Mouse (Mus musculus): Measurements from ENCODE around the gene Cavin3. TPM values are rescaled to one million over a fixed set of nuclear protein-coding genes. Genes with fewer than 3 reads are reported as not detected.
A peak's percentile ranks its signal among the peaks of the same experiment; 100 is the strongest.

Cavin3 gene
- polyA plus RNA-seq, 1 experiment = 95.1 TPM

DNA sequence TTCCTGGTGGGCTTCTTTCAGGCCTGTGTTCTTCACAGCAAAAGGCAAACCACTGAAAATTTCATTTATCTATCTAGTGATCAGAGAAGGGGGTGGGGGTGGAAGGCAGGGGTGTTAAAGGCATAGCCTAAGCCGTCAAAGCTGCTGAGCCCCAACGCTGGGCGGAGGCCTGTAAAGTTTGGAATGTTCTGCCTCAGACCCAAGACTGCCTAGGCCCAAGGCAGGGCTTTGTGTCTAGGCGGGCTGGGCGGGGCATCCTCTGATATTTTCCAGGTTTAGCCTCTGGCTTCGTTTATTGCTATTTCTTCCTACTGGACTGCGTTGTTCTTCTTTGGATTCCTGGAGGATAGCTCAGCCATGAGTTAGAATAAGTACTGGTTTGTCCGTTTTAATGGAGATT, 326 bp upstream of the Cavin3 start:
- TF ChIP-seq POLR2A (IDR thresholded peaks at IDR 0.05; ENCODE audit: low read depth, low read length) = no peak
- no peak for TF ChIP-seq CTCF (IDR thresholded peaks at IDR 0.05; ENCODE audit: borderline replicate concordance, insufficient read depth, low read length)
- H3K27ac ChIP-seq (ENCODE audit: insufficient read depth, low read length) = peak overlapping the region; percentile 99
- H3K4me1 ChIP-seq (ENCODE audit: control insufficient read depth, insufficient read depth, low read length) = 0 out of 2 replicates have a peak, but pooled peaks cover 11% of the 10 kb centered on the region
- H3K4me3 ChIP-seq (ENCODE audit: insufficient read depth, low read length) = no peak overlapping the region

DNA sequence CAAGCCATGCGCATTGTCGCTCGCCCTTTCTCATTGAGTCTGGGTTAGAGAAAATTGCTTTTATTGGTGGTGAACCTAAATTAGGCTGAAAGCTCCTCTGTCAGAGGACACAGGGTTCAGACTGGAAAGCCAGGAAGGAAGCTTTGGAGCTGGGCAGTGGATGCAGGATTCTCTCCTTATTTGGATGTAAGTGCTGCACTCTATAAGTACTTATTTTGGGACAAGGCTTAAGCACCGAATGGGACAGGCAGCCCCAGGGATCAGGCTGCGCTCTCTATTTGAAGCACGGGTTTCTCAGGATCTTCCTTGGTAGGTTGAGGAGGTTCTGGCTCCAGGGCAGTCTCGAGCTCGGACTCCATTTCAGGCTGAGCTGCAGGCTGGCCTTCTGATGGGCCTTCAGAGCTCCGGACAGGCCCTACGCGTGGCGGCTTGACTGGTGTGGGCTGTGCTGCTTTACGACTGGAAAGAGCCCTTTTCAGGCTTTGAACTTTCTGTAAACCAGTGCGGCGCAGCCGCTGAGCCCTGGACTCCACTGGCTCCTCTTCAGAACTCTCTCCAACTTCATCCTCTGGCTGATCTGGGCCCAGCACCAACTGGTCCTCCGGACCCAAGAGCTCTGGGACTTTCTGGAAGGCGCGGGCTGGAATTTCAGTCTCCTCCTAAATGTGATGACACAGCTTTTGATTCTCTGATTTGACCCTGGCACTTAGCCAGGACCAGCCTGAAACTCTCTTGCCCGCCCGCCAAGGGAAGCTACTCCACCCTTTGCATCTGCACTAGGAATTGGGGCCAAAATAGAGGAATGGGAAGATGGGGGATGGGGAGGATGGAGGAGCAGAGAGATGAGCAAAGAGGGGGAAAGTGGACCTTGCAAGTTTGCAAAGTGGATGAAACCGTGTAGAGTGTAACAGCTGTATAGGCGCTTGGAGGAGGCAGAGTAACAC, 1.3 kb downstream of the Cavin3 start:
- peak overlapping the region; percentile 99 for H3K27ac ChIP-seq (ENCODE audit: insufficient read depth, low read length)
- 0 out of 2 replicates have a peak, but pooled peaks cover 8% of the 10 kb centered on the region for H3K4me1 ChIP-seq (ENCODE audit: control insufficient read depth, insufficient read depth, low read length)
- TF ChIP-seq CTCF (IDR thresholded peaks at IDR 0.05; ENCODE audit: borderline replicate concordance, insufficient read depth, low read length) (no peak), POLR2A (IDR thresholded peaks at IDR 0.05; ENCODE audit: low read depth, low read length) (peak; percentile 7; the same call in 1 of the 2 replicates)
- H3K4me3 ChIP-seq (ENCODE audit: insufficient read depth, low read length) = peak overlapping the region; percentile 45

DNA sequence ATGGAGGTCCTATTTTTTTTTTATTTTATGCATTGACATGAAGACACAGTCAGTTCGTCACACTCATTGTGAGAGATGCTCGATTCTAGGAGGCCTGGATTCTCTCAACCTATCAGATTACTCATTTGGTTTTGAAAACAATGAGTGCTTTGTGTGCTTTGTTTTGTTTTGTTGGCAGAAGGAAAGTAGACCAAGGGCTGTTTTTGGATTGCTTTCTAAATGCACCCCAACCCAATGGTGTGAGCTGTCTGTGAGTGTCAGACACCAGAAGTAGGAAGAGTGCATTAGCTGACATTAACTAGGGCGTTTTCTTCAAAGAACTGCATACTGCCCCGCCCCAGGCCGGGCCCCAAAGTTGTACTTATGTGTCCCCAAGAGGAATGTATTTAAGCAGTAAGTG, 2.0 kb downstream of the Cavin3 start:
- 0 out of 2 replicates have a peak overlapping the region, but pooled peaks have one; percentile 45 for H3K4me3 ChIP-seq (ENCODE audit: insufficient read depth, low read length)
- peak overlapping the region; percentile 99 for H3K27ac ChIP-seq (ENCODE audit: insufficient read depth, low read length)
- peaks cover 9% of the 10 kb centered on the region; the same call in 1 of the 2 replicates for H3K4me1 ChIP-seq (ENCODE audit: control insufficient read depth, insufficient read depth, low read length)
- TF ChIP-seq POLR2A (IDR thresholded peaks at IDR 0.05; ENCODE audit: low read depth, low read length) (no peak), CTCF (IDR thresholded peaks at IDR 0.05; ENCODE audit: borderline replicate concordance, insufficient read depth, low read length) (no peak)

DNA sequence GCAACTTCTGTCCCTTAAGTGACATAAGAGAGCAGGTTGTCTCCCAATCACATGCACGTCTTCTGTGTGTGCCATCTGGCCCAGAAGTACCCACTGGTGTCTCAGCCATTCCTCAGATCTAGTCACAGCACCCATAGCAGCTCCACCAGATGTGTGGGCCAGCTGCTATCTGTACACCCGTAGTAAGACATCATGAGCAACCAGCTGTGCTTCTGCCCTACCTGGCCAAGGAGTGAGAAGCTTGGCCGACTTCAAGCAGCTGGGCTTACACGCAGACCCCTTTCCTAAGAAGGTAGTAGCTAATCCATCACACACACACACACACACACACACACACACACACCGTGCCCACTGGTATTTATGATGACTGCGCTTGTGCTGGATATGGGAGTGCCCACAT, 2.9 kb downstream of the Cavin3 start:
- no peak overlapping the region for H3K4me3 ChIP-seq (ENCODE audit: insufficient read depth, low read length)
- H3K27ac ChIP-seq (ENCODE audit: insufficient read depth, low read length) = no peak overlapping the region
- TF ChIP-seq POLR2A (IDR thresholded peaks at IDR 0.05; ENCODE audit: low read depth, low read length) (peak; percentile 53; the same call in 1 of the 2 replicates), CTCF (IDR thresholded peaks at IDR 0.05; ENCODE audit: borderline replicate concordance, insufficient read depth, low read length) (no peak)
- H3K4me1 ChIP-seq (ENCODE audit: control insufficient read depth, insufficient read depth, low read length) = peaks cover 16% of the 10 kb centered on the region; the same call in 1 of the 2 replicates

DNA sequence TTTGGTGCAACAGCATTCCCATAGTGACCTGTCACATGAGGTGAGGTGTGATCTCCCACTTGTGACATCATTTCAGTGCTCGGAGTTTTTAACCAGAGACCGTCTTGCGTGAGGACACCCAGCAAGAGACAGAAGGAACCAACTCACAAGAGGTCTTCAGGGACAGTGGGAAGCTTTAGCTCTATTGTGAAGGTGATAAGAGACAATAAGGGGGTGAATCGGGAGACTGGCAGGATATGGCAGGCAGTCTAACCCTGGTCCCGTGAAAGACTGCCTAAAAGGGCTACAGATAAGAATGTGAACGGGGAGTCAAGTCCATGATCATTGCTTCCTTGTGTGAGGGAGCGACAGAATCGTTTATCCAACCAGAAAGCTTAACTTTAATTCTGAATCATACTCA, 3.8 kb downstream of the Cavin3 start:
- Histone ChIP-seq H3K27ac (ENCODE audit: insufficient read depth, low read length) (no peak overlapping the region), H3K4me1 (ENCODE audit: control insufficient read depth, insufficient read depth, low read length) (peaks cover 17% of the 10 kb centered on the region), H3K4me3 (ENCODE audit: insufficient read depth, low read length) (no peak overlapping the region)
- TF ChIP-seq CTCF (IDR thresholded peaks at IDR 0.05; ENCODE audit: borderline replicate concordance, insufficient read depth, low read length) (no peak), POLR2A (IDR thresholded peaks at IDR 0.05; ENCODE audit: low read depth, low read length) (no peak)

DNA sequence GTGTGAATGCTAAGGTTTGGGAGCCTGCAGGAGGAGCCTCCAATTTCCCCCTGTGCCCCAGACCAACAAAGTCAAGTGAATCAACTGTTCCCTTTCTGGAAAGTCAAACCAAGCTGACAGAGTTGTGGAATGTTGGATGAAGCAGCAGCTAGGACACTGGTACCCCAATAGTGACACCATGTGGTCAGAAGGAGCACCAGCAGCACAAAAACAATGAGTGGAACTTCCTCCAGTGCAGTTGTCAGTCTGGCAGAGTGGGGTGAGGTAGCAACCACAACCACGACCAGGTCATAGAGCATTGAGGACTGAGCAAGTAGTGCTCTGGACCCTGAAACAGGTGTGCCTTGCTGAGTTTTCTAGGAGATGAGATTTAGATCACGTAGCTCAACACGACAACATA, 4.3 kb downstream of the Cavin3 start:
- Histone ChIP-seq H3K4me1 (ENCODE audit: control insufficient read depth, insufficient read depth, low read length) (peaks cover 14% of the 10 kb centered on the region), H3K27ac (ENCODE audit: insufficient read depth, low read length) (no peak overlapping the region), H3K4me3 (ENCODE audit: insufficient read depth, low read length) (no peak overlapping the region)
- TF ChIP-seq POLR2A (IDR thresholded peaks at IDR 0.05; ENCODE audit: low read depth, low read length) (no peak), CTCF (IDR thresholded peaks at IDR 0.05; ENCODE audit: borderline replicate concordance, insufficient read depth, low read length) (peak; percentile 82)

DNA sequence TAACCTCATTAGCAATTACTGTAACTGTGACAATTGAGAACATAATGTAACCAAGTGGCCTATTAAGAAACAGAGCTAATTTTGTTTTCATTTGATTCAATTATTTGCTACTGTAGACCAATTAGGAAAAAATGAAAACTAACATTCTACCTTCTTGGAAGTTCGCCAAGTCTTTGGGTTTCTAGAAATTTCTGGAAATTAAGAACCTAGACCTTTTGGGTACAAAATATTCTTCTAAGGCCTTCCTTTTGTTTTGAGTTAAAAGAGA, 4.7 kb downstream of the Cavin3 start:
- TF ChIP-seq POLR2A (IDR thresholded peaks at IDR 0.05; ENCODE audit: low read depth, low read length) = no peak
- TF ChIP-seq CTCF (IDR thresholded peaks at IDR 0.05; ENCODE audit: borderline replicate concordance, insufficient read depth, low read length) = no peak
- no peak overlapping the region for H3K27ac ChIP-seq (ENCODE audit: insufficient read depth, low read length)
- H3K4me3 ChIP-seq (ENCODE audit: insufficient read depth, low read length) = no peak overlapping the region
- H3K4me1 ChIP-seq (ENCODE audit: control insufficient read depth, insufficient read depth, low read length) = peaks cover 14% of the 10 kb centered on the region

DNA sequence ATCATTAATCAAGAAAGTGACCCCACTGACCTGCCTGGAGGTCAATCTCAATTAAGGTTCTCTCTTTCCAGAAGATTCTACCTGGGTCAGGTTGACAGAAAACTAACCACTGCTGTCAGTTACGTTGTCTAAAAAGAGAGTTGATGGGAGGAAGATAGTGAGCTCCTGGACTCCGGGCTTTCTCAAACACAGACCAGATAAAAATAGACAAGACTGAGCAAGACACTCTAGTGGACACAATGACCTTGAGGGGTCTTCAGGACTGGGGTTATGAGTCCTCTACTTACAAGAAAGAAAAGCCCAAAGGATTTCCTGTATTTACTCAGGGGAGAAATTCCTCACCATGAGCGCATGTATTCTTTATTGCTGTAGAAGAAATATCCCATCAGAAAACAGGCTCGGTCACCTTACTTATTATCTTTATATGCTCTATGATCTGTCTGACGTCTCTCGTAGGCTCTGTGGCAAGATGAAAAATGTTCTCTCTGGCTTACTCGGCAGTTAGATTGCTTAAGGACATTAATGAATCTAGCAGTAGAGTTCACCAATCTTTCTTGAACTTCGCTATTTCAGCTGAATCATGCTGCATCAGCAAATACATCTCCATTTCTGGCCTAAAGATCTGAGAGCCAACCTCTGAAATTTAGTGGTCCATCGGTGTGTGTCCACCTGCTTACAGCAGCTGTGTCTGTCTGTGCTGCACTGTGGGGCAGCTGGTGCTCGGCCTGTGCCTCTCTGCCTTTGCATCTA, 5.2 kb downstream of the Cavin3 start:
- peaks cover 14% of the 10 kb centered on the region for H3K4me1 ChIP-seq (ENCODE audit: control insufficient read depth, insufficient read depth, low read length)
- H3K27ac ChIP-seq (ENCODE audit: insufficient read depth, low read length) = no peak overlapping the region
- TF ChIP-seq CTCF (IDR thresholded peaks at IDR 0.05; ENCODE audit: borderline replicate concordance, insufficient read depth, low read length) (no peak), POLR2A (IDR thresholded peaks at IDR 0.05; ENCODE audit: low read depth, low read length) (no peak)
- H3K4me3 ChIP-seq (ENCODE audit: insufficient read depth, low read length) = no peak overlapping the region

DNA sequence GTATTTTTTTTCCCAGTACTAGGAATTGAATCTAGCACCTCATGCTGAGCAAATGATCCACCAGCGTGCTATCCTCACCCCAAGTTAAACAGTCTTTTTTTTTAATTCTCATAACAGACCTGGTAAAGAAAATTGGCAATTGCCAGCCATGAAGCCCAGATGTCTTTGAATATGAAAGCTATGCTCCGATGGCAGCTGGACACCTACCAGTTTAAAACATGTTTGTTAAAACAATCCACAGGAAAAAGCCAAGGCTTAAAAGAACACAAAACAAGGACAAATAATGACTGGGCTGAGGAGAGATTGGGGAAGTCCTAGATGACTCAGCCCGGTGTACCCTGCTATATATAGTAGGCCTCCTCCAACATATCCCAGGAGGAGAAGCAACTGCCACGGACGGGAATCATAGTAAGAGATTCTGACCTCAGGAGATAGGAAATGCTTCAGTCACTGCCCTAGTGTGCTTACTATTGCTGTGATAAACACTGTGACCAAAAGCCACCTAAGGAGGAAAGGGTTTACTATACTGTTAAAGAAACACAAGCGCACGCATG, 6.6 kb downstream of the Cavin3 start:
- TF ChIP-seq CTCF (IDR thresholded peaks at IDR 0.05; ENCODE audit: borderline replicate concordance, insufficient read depth, low read length) (no peak), POLR2A (IDR thresholded peaks at IDR 0.05; ENCODE audit: low read depth, low read length) (no peak)
- peaks cover 13% of the 10 kb centered on the region for H3K4me1 ChIP-seq (ENCODE audit: control insufficient read depth, insufficient read depth, low read length)
- peak overlapping the region; percentile 30; the same call in 1 of the 2 replicates for H3K27ac ChIP-seq (ENCODE audit: insufficient read depth, low read length)
- no peak overlapping the region for H3K4me3 ChIP-seq (ENCODE audit: insufficient read depth, low read length)

All from embryonic fibroblast, embryonic 13.5 days (primary cell).